Mouse (Mus musculus) spleen, adult 12 weeks (tissue): ENCODE data around the gene Pfdn6.
A peak's percentile ranks its signal among the peaks of the same experiment; 100 is the strongest.

Source experiments
- DNase-seq: peaks from one replicate; pipeline ENCODE4 v3.0.0; 2022; ENCODE audit warnings: low spot score

Gene Pfdn6

DNA sequence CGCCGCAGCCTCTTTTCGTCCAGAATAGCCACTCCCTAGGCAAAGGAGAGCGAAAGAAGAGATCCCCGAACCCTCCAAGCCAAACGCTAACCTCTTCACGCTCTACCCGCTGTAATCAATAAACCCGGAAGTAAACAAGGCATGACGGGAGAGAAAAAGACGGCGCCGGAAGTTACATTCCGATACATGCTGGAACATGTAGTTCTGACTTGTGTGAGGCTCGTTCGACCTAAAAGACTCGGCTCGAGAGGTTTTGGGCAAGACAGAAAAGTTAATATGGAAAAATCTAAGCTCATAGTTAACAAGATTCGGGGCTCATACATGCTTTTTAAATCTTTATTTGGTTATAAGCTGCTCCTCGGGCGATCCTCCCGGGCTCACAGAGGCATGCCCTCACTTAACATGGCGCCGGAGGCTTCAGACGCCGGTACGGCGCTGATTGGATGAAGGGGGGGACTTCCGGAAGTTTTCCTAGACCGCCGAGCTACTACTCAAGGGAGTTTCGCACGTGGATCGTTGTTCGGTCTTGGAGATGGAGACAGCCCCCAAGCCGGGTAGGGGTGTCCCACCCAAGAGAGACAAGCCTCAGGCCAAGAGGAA is at the start of gene Pfdn6, which contains the start of gene Wdr46:
Gene Pfdn6, minus strand, starts transcription at position 138 of the 600 bp plus-strand sequence.
Gene Wdr46, plus strand, starts transcription at position 455 of the 600 bp plus-strand sequence.
- peak; percentile 85 for DNase-seq

DNA sequence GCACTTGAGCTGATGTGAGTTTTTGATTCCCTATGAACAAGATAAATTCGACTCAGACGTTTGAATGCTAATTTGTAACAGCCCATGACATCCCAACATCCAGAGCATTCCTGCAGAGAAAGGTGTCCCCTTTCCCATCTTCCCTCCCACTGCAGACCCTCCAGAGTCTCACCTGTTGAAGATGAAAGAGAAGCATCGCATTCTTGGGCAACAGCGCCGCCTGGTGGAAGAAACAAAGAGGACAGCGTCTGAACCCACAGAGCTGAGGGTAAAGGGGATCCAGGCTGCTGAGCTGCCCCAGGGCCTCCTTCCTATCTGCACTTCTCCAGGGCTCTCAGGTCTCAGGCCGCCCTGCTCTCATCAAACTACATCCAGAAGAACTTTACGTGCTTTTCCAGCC is 42.0 kb upstream of the Pfdn6 start:
- peak; percentile 74 for DNase-seq

DNA sequence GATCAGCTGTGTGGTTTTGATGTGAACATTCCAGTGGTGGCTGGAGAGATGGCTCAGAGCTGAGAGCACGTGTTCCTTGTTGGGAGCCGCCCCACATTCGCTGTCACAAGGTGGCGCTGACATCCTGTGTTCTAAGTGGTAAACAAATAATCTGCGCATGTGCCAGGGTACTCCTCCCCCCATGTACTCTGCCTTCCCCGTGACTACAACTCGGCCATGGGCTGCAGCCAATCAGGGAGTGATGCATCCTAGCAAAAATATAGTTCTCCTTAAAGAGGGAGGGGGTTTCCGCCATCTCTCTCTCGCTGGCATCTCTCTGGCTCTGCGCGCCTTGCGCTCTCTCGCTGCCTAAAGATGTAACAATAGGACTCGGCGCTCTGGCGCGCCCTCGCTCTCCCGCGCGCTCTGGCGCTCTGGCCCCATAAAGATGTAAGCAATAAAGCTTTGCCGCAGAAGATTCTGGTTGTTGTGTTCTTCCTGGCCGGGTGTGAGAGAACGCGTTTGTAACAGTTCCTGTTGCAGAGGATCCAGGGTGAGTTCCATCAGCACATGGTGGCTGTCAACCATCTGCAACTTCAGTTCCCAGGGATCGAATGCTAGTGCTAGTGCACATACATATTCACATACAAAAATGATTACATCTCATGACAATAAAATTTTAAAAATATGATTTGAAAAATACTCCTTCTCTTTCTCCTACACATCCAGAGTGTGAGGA is 41.2 kb upstream of the Pfdn6 start:
- peak; percentile 85 for DNase-seq

DNA sequence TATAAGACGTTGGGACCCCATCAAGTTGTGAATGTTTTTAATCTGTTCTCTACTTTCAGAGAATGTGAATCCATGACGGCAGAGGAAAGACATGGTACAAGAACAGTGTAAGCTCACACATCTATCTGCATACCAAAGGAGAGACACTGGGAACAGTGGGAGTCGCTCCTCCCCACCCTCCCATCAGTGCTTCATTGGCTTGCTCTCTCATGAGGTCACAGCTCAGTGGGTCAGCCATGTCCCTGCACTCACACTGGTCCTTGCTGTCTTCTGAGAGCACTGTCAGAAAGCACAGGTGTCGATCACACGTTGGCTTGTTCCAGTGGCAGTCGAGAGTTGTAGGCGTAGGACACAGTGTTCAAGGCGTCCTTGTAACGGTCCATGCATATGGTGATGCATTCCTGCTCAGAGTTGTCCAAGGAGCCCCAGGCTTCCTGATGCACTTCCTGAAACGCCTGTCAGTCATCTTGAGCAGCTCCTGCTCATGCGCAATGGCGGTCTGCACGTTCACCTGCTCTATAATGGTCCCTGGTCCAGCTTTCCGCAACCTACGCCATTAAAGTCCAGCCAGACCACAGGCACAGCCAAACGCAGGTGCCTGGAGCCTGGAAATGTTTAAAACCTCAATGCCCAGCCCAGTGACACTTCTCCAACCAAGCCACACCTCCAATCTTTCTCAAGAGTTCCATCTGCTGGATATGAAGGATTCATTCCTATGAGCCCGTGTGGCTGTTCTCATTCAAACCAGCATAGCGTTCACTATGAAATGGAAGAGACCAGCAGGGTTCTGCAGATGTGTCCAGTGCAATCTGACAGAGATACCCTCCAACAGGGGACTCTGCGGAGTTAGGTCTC is 40.3 kb upstream of the Pfdn6 start:
- no peak for DNase-seq

DNA sequence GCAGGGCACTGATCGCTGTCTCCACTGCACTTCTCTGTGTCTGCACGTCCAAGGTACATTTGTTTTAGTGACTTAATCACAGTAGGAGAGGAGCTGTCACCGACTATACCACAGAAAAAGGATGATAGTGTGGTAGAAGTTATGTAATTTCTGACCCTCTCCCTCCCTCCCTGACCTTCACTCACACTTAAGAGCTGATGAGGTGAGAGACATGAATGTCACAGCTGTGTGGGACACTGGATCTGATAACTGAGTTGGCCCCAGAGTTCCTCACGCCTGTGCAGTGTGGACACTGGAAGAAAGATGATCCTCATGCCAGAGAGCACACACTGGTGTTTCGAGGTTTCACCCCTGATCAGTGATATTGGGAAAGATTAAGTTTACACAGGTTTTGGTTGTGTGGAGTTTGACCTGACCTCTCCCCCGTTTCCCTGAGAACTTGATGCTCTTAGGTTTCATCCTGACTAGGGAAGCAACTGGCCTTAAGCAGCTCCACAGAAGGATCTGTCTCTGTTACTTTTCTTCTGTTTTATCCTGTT is 39.4 kb upstream of the Pfdn6 start:
- DNase-seq, result no peak

DNA sequence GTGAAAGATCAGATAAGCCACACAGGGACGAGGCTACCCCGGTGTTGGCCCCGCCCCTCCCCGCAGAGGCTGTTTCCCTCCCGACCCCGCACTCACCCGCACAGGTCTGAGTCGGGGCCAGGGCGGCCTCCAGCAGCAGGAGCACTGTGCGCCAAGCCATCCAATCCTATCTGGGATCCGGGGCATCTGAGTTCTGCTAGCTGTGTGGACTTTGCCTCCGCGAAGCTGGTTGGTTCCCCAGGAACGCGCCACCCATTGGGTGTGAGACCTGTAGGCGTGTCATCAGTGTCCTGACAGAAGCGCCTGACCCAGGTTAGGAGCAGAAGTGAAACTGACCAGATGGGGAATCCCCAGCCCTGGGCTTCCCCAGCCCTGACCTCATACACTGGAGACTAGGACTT is 38.5 kb upstream of the Pfdn6 start:
- peak; percentile 80 for DNase-seq

DNA sequence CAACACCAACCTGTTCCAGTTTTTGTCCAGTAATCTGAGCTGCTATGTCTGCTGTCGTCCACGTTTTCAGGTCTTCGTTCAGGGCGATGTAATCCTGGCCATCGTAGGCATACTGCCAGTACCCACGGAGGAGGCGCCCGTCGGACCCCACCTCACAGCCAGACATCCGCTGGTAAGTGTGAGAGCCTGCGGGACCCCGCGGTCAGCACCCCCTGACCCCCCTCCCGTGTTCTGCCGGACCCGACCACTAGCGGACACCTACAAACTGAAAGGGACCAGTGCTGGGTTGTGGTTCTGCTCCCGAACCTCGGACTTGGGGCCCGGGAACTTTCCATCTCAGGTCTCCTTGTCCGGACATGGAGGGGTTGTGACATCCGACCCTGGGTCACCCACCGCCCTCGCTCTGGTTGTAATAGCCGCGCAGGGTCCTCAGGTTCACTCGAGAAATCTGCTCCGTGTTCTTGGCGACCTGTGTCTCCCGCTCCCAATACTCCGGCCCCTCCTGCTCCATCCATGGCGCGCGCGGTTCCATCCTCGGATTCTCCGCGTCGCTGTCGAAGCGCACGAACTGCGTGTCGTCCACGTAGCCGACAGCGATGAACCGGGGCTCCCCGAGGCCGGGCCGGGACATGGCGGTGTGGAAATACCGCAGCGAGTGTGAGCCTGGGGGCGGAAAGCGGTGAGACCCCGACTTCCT is 37.9 kb upstream of the Pfdn6 start:
- peak; percentile 17 for DNase-seq

DNA sequence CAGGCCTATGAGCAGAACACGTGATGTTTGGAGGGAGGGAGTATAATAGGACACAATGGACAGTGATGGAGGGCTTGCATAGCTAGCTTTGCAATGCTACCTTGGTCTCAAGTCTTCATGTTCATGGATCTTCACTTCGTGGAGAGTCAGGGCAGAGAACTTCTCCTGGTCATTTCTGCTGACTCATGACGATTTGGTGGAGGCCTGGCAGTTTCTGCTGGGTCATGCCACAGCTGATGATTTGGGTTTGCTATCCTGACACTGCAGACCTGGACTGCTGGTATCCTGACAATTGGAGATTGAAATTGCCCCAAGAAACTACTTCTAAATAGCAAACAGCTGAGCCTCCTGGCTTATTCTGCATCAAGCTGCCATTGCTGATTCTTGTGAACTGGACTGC is 33.4 kb upstream of the Pfdn6 start:
- DNase-seq, result no peak

DNA sequence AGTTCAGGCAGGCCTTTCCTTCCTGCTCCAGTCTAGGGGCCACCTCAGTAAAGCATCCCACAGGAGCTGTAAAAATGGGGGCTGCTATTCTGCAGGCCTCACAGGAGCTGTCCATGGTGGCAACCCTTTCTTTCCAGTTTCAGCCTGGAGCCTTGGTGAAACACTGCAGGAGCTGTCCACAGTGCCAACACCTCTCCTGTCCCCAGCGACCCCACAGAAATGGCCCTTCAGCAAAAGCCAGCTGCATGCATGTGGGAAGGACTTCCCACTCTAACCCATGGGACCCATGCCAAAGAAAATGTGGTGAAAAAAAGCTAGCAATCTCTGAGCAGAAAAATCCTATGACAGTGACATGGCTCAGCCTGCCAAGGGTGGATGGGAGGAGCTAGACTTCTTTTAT is 32.5 kb upstream of the Pfdn6 start:
- DNase-seq, result no peak

DNA sequence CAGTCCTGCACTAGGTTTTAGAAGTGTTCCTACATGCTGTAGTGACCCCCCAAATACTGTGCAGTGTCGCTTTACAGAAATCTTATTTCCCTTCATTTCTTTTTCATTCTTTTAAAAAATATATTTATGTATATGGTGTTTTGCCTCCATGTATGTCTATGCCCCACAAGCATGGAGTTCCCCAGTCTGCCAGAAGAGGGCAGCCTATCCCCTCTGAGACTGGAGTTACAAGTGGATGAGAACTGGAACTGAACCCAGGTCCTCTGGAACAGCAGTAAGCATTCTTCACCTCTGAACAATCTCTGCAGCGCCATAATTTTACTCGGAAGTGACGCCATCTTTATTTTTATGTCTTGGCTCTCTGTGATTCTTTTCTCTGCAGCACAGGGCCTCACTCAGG is 29.3 kb upstream of the Pfdn6 start:
- peak; percentile 21 for DNase-seq

DNA sequence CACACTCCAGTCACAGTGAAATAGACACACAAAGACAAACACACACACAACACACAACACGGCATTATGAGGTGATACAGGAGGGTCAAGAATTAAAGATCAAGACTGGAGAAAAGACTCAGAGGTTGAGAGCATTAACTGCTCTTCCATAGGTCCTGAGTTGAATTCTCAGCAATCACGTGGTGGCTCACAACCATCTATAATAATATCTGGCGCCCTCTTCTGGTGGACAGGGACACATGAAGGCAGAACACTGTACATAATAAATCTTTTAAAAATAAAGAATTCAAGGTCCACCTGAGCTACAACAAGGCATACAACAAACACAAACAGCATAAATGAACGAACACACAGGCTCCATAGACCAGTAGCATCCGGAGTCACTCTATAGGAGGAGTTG is 28.8 kb upstream of the Pfdn6 start:
- DNase-seq, result no peak

DNA sequence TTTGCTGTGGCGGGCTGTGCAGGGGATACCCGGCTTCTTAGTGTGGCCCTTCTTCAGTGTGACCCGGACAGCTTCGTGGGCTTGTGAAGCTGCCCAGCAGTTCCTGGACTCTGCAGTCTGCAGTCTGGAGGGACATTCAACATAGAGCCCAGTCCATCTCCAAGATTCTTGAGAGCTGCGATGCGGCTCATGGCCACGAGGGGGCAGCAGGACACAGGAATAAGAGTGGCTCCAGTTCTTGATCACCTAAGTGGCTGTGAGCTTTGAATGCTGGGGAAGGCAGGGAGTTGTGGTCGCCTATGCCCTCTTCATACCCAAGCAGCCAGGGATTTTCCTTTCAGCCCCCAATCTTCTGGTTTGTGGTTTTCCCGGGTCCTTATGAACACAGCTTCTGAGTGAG is 28.3 kb upstream of the Pfdn6 start:
- peak; percentile 76 for DNase-seq

DNA sequence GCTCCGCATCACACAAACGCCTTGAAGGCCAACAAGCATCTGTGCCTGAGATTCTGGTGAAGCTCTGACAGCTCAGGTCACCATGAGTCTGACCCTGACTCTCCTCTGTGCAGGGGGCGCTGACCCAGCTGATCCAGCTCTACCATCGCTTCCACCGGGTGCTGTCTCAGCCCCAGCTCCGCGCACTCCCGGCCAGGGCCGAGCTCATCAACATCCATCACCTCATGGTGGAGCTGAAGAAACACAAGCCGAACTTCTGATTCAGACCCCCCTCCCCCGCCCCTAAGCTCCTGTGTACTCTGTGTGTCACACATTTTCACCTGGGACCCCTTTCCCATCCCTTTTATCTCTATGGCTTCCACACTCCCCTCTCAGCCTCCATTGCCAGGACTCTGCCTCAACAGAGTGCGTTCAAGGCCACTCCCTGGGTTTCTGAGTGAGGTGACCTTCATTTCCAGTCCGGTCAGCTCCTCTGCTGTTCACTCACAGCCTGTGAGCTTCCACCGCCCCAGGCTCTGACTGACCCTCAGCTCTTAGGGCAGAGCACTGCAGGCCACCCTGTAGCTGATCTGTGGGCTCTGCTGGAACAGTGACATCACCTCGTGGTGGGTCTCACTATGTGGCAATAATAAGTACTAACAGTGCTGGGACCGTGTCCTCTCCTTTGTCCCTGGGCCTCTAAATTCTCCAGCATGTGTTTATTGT is 25.9 kb upstream of the Pfdn6 start:
- no peak for DNase-seq

DNA sequence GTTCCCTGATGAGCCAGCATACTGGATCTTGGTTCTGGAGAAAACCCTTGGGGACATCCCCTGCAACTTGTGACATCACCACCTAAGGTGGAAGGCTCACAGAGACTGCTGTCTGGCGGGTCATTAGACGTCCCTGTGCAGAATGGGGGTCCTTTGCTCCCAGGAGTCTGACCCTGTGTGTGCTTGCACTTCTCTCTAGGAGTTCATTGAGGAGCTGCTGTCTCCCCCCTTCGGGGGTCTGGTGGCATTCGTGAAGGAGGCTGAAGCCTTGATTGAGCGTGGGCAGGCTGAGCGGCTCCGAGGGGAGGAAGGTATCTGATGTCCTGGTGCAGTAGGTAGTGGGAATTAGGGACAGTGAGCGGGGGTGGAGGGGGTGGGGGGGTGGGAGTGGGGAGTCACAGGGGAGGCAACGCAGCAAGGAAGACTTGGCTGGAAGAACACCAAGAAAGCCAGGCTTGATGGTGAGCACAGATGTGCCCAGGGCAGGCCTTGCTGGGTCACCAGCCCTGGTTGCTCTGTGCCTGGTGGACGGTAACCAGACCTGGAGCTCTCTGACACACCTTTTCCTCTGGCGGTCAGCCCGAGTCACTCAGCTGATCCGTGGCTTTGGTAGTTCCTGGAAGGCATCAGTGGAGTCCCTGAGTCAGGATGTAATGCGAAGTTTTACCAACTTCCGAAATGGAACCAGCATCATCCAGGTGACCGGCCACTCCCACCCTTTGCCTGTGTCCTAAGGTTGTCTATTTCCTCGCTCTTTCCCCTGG is 25.1 kb upstream of the Pfdn6 start:
- DNase-seq, result no peak

DNA sequence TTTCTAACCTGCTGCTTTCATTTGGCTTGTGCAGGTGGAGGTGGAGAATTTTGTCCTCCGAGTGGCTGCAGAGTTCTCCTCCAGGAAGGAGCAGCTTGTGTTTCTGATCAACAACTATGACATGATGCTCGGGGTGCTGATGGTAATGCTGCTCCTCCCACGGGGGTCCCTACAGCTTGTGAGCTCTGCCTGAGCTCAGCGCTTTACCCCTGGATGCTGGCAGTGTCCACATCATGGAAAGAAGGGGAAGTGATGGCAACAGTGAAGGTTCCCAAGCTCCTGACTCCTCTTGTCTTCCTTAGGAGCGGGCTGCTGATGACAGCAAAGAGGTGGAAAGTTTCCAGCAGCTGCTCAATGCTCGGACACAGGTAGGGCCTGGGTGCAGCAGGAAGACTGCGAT is 22.7 kb upstream of the Pfdn6 start:
- no peak for DNase-seq

DNA sequence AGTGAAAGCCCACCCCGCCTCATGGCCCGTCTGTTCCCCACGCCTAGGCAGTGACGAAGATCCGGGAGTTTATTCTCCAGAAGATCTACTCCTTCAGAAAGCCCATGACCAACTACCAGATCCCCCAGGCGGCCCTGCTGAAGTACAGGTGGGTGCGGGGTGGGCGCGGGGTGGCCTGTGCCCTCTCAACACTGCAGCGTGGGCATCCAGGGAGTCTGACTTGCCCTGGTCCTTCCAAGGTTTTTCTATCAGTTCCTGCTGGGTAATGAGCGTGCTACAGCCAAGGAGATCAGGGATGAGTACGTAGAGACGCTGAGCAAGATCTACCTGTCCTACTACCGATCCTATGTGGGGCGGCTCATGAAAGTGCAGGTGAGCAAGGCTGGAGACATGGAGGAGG is 19.8 kb upstream of the Pfdn6 start:
- DNase-seq, result no peak

DNA sequence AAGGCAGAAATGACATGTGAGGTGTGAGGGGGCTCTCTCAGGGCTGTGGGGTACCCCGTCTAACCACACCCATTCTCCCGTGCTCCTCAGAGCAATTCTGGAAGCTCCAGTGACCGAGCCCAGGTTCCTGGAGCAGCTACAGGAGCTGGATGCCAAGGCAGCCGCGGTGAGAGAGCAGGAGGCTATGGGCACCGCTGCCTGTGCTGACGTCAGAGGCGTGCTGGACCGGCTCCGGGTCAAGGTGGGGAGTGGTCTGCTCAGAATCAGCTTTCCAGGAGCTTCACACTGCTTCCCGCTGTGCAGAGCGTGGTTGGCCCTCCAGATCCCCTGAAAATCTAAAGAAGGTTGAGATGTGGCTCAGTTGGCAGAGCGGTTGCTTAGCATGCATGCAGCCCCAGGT is 19.0 kb upstream of the Pfdn6 start:
- no peak for DNase-seq

DNA sequence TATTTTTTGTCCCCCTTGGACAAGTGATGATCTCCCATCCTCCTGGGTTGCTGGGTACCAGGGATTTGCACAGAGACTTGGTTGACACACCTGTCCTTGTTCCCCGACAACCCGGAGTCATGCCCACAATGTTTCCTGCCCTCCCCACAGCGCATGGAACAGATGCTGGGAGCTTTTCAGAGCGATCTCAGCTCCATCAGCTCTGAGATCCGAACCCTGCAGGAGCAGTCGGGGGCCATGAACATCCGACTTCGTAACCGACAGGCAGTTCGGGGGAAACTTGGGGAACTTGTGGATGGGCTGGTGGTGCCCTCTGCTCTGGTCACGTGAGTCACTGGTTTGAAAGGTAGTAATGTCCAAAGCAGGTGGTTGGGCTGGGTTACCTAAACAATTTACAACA is 18.3 kb upstream of the Pfdn6 start:
- DNase-seq, result no peak

DNA sequence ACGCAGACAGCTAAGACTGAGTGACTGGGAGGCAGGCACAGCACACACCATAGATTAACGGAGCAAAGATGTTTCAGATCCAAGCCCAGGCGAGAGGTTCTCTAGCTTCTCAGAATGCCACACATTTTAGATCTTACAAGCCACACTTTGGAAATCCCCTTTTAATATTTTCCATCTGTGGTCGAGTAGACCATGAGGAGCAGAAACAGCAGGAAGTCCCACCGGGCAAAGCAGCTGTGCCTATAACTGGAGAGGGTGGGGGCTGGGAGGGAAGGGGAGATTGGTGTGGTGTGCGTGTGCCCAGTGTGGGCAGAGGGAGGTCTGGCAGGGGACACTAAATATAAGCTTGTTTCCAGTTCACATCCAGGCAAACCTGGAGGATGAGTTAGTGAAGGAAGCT is 17.4 kb upstream of the Pfdn6 start:
- DNase-seq, result no peak

DNA sequence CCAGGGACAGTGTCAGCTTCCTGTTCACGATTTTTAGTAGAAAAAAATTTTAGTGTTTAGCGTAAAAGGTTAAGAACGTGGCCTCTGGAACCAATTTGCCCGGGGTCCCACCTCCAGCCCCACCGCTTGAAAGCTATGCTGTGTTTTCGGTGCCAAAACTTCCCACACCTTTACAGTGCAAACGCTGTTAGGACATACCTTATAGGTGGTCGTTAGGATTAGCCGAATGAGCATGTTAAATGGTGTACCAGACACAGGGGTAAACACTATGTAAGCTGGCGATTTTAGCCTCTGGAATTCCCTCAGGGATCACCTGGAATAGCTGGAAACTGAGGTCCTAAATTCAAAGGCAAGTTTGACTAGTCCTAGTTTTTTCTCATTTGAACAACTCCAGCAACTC is 16.2 kb upstream of the Pfdn6 start:
- DNase-seq, result no peak
